Mouse (Mus musculus) forebrain, postnatal 0 days (tissue): ENCODE data around the gene Kat5. TPM values are rescaled to one million over a fixed set of nuclear protein-coding genes. Genes with fewer than 3 reads are reported as not detected.

Source experiments
- ATAC-seq: fragments of 200-750 bp; cut with Nextera tagmentation; 2 replicates; pipeline ENCODE4 v1.8.0; 2017; ENCODE audit warnings: mild to moderate bottlenecking, moderate library complexity
- DNase-seq: peaks from one replicate; pipeline ENCODE4 v3.0.0-alpha.2; 2015
- H3K27ac ChIP-seq: fragments of 300-500 bp; sonication (generic); 2 replicates; pipeline ENCODE4 v1.5.1; 2014; ENCODE audit warnings: low read depth, mild to moderate bottlenecking, antibody characterized with exemption, low read length, moderate library complexity, mixed read lengths
- H3K27me3 ChIP-seq: fragments of 300-500 bp; sonication (generic); 2 replicates; pipeline ENCODE4 v1.6.1; 2014; ENCODE audit warnings: mild to moderate bottlenecking, low read length, mixed read lengths; ENCODE audit not compliant: insufficient read depth
- H3K36me3 ChIP-seq: fragments of 300-500 bp; sonication (generic); 2 replicates; pipeline ENCODE4 v1.6.1; 2014; ENCODE audit warnings: mild to moderate bottlenecking, moderate library complexity; ENCODE audit not compliant: insufficient read depth
- H3K4me1 ChIP-seq: fragments of 300-500 bp; sonication (generic); 2 replicates; pipeline ENCODE4 v1.6.1; 2014; ENCODE audit warnings: antibody characterized with exemption; ENCODE audit not compliant: insufficient read depth
- H3K4me2 ChIP-seq: fragments of 300-500 bp; sonication (generic); 2 replicates; pipeline ENCODE4 v1.6.1; 2014; ENCODE audit warnings: low read depth, mild to moderate bottlenecking, moderate library complexity
- H3K4me3 ChIP-seq: fragments of 300-500 bp; sonication (generic); 2 replicates; pipeline ENCODE4 v1.5.1; 2014; ENCODE audit warnings: low read depth, low read length, mixed read lengths
- H3K9ac ChIP-seq: fragments of 300-500 bp; sonication (generic); 2 replicates; pipeline ENCODE4 v1.6.1; 2014; ENCODE audit warnings: mild to moderate bottlenecking
- H3K9me3 ChIP-seq: fragments of 300-500 bp; sonication (generic); 2 replicates; pipeline ENCODE4 v1.6.1; 2016; ENCODE audit warnings: low read length
- CTCF ChIP-seq: sonication (generic); IDR thresholded peaks from 2 replicates; pipeline ENCODE4 v1.5.1; 2016; ENCODE audit warnings: antibody characterized with exemption, control low read depth, low read depth
- WGBS: fragments of 180-500 bp; shearing (Covaris S2); extraction: QIAGEN DNeasy Blood & Tissue Kit; methylation state at CpG from one replicate; pipeline ENCODE4 v1.1.7; 2014; 5-methylcytosine and 5-hydroxymethylcytosine counted together
- polyA plus RNA-seq: library from polyadenylated mRNA; unstranded; fragments of >200 nt; fragmentation: Nextera tagmentation; extraction: Ambion mirVana; gene quantifications from 2 replicates; pipeline ENCODE4 v1.2.1, GENCODE M21; 2015
- total RNA-seq: library from RNA; depleted of rRNA; stranded (reverse); fragments of >200 nt; gene quantifications from 2 replicates; pipeline ENCODE4 v1.2.3, GENCODE M21; 2014

Gene Kat5
- total and polyA plus RNA-seq, 2 experiments from 2014 or later = 72.6 to 131 TPM

GRCm38 (mm10) chr19:5648401-5649297, 38.6 kb upstream of the Kat5 start:
- Histone ChIP-seq H3K27me3 (no peaks in the 10 kb centered on the region), H3K36me3 (peaks cover 46% of the 10 kb centered on the region), H3K9ac (peak overlapping the region; percentile 41), H3K4me2 (peak overlapping the region; percentile 57), H3K9me3 (no peaks in the 10 kb centered on the region), H3K27ac (peak overlapping the region; percentile 70), H3K4me3 (peak overlapping the region; percentile 28), H3K4me1 (peaks cover 11% of the 10 kb centered on the region; the same call in 1 of the 2 replicates)
- ATAC-seq (peak; percentile 94), DNase-seq (peak; percentile 88)
- 12% methylated on average over 26 of the region's 26 CpGs for WGBS
- TF ChIP-seq CTCF = peak; percentile 55

DNA sequence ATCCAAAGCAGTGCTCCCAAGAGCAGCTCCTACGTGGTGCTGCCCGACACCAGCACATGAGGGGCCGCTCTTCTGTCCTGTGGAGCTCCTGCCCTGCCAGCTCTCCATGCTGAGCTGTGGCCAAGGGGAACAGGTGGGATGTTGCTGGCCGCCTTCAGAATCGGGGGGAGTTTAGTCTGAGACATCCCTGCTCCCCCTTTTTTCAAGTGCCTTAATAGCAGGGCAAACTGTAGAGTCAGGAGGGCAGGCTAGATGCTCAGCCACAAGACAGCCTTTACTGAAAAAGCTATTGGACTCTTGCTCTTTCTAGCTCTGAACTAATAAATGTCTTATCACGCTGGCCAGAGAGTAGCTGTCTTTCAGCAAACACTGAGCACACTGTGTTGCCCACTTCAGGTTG, 37.8 kb upstream of the Kat5 start:
- TF ChIP-seq CTCF = no peak
- no peak for DNase-seq
- Histone ChIP-seq H3K4me1 (peaks cover 11% of the 10 kb centered on the region; the same call in 1 of the 2 replicates), H3K27ac (no peak overlapping the region), H3K36me3 (peaks cover 54% of the 10 kb centered on the region), H3K9ac (no peak overlapping the region), H3K27me3 (no peaks in the 10 kb centered on the region), H3K4me2 (no peak overlapping the region), H3K9me3 (no peaks in the 10 kb centered on the region), H3K4me3 (no peak overlapping the region)
- 94% methylated on average over 6 of the region's 6 CpGs for WGBS
- no peak for ATAC-seq

DNA sequence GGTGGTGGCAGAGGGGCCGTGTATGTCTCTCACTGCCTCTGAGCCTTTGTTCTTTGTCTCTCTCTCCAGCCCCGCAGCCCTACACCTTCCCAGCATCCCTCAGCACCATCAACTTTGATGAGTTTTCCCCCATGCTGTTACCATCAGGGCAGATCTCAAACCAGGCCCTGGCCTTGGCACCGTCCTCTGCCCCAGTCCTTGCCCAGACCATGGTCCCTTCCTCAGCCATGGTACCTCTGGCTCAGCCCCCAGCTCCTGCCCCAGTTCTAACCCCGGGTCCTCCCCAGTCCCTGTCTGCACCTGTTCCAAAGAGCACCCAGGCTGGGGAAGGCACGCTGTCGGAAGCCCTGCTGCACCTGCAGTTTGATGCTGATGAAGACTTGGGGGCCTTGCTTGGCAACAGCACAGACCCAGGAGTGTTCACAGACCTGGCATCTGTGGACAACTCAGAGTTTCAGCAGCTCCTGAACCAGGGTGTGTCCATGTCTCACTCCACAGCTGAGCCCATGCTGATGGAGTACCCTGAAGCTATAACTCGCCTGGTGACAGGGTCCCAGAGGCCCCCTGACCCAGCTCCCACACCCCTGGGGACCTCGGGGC, 36.8 kb upstream of the Kat5 start:
- Histone ChIP-seq H3K9me3 (no peaks in the 10 kb centered on the region), H3K36me3 (peaks cover 62% of the 10 kb centered on the region)
- TF ChIP-seq CTCF = no peak

DNA sequence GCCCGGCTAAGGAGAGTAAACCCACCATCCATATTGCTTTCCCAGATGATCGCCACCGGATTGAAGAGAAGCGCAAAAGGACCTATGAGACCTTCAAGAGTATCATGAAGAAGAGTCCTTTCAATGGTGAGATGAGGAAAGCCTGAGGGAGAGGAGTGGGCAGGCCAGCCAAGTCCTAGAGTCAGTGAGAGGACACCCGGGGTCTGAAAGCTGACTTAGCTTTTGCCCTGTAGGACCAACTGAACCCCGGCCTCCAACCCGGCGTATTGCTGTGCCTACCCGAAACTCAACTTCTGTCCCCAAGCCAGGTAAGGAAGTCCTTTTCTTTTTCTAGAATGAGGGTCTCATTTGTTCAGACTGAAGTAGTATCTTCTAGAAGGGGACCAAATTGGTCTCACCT, 35.2 kb upstream of the Kat5 start:
- 94% methylated on average over 9 of the region's 9 CpGs for WGBS
- H3K9me3 ChIP-seq = no peaks in the 10 kb centered on the region
- no peak overlapping the region for H3K27ac ChIP-seq
- no peak overlapping the region for H3K9ac ChIP-seq
- TF ChIP-seq CTCF = no peak
- H3K4me2 ChIP-seq = no peak overlapping the region
- no peak overlapping the region for H3K4me3 ChIP-seq
- DNase-seq (no peak), ATAC-seq (no peak)
- peaks cover 11% of the 10 kb centered on the region; the same call in 1 of the 2 replicates for H3K4me1 ChIP-seq
- no peaks in the 10 kb centered on the region for H3K27me3 ChIP-seq
- peaks cover 70% of the 10 kb centered on the region for H3K36me3 ChIP-seq

More for the DNA sequence above, 36.8 kb upstream of the Kat5 start:
- no peak overlapping the region for H3K9ac ChIP-seq
- DNase-seq = no peak
- WGBS = 91% methylated on average over 8 of the region's 8 CpGs
- no peak overlapping the region for H3K4me2 ChIP-seq
- no peak overlapping the region for H3K4me3 ChIP-seq
- H3K4me1 ChIP-seq = peaks cover 11% of the 10 kb centered on the region; the same call in 1 of the 2 replicates
- no peaks in the 10 kb centered on the region for H3K27me3 ChIP-seq
- no peak overlapping the region for H3K27ac ChIP-seq
- ATAC-seq = no peak

GRCm38 (mm10) chr19:5641641-5642040, 31.6 kb upstream of the Kat5 start:
- 96% methylated on average over 8 of the region's 8 CpGs for WGBS
- Histone ChIP-seq H3K36me3 (peaks cover 73% of the 10 kb centered on the region), H3K9ac (no peak overlapping the region), H3K4me3 (no peak overlapping the region), H3K9me3 (no peaks in the 10 kb centered on the region), H3K27me3 (no peaks in the 10 kb centered on the region), H3K4me2 (no peak overlapping the region), H3K4me1 (peaks cover 9% of the 10 kb centered on the region), H3K27ac (no peak overlapping the region)
- ATAC-seq (no peak), DNase-seq (no peak)
- no peak for TF ChIP-seq CTCF

DNA sequence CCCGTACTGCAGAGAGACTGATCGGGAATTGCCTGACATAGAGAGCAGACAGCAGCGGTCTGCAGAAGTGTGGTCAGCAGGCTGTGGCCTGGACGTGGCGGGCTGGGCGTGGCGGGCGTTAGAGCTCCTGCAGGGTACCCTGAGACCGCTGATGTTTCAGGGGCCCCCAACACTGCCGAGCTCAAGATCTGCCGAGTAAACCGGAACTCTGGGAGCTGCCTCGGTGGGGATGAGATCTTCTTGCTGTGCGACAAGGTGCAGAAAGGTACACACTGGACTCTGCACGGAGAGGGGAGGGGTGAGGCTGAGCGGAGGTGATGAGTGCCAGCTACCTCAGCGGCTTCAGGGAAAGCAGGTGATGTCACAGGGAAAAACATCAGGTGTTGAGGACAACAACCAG, 31.0 kb upstream of the Kat5 start:
- H3K4me1 ChIP-seq = peaks cover 13% of the 10 kb centered on the region
- no peak for TF ChIP-seq CTCF
- H3K9ac ChIP-seq = no peak overlapping the region
- 92% methylated on average over 17 of the region's 17 CpGs for WGBS
- H3K36me3 ChIP-seq = peaks cover 68% of the 10 kb centered on the region
- H3K4me2 ChIP-seq = no peak overlapping the region
- H3K27me3 ChIP-seq = no peaks in the 10 kb centered on the region
- H3K9me3 ChIP-seq = no peaks in the 10 kb centered on the region
- no peak for ATAC-seq
- no peak for DNase-seq
- H3K4me3 ChIP-seq = no peak overlapping the region
- no peak overlapping the region for H3K27ac ChIP-seq

DNA sequence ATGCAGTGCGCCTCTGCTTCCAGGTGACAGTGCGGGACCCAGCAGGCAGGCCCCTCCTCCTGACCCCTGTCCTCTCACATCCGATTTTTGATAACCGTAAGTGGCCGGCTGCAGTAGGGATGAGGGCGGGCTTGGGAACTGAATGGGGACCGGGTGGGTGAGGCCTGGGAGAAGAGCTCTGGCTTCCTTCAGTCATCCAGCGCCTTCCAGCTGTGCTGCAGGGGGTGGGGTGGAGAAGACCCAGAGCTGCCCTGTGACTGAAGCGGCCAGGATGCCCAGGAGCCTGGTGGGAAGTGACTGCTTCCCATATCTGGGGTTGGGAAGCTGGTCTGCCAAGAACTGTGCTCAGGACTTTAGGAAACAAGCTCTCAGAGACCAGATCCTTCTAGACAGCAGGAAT, 30.3 kb upstream of the Kat5 start:
- Histone ChIP-seq H3K27me3 (no peaks in the 10 kb centered on the region), H3K36me3 (peaks cover 61% of the 10 kb centered on the region)
- no peak for TF ChIP-seq CTCF

More for the DNA sequence above, 30.3 kb upstream of the Kat5 start:
- no peak overlapping the region for H3K4me2 ChIP-seq
- ATAC-seq = no peak
- peaks cover 13% of the 10 kb centered on the region for H3K4me1 ChIP-seq
- H3K4me3 ChIP-seq = no peak overlapping the region
- no peak overlapping the region for H3K9ac ChIP-seq
- H3K9me3 ChIP-seq = no peaks in the 10 kb centered on the region
- 86% methylated on average over 9 of the region's 9 CpGs for WGBS
- DNase-seq = no peak
- no peak overlapping the region for H3K27ac ChIP-seq
